Mouse (Mus musculus): ENCODE measurements around the gene Slc2a4.
"Not testable (repeated sequence)": the region's sequence is repeated elsewhere in the genome, so short reads cannot be mapped to it uniquely, and the experiment has no call there.

The Slc2a4 gene

DNA sequence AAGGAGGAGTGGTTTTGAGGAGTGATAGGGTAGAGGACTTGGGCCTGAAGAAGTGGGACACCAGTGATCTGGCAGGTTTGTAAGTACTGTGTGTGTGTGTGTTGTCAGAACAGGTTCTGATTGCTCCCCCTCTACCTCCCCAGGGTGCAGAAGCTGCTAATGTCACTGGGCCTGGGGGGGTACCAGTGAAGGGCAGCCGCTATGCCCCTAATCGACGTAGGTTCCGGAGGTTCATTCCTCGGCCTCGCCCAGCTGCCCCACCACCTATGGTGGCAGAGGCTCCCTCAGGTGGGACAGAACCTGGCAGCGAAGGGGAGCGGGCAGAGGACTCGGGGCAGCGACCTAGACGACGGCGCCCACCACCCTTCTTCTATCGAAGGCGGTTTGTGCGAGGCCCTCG lies 8.3 kb downstream of the Slc2a4 start:
- DNase-seq (ENCODE audit: low read depth), result no peak

DNA sequence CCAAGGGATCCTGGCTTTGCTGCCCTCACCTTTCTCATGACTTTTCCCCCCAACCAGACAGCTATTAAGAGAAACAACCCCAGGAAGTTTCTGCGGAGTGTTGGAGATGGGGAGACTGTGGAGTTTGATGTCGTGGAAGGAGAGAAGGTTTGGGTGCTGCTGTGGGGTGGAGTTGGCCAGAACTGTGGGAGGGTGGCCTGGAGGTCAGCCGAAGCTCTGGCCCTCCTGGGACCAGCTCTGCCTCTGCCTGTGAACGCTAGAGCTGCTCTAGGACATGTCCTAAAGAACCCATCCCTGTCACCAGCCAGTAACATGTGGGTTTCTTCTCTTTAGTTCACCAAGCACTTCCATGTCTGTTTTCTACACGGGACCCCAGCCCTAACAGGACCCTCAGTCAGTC lies 8.8 kb downstream of the Slc2a4 start:
- no peak for DNase-seq (ENCODE audit: low read depth)

GRCm38 (mm10) chr11:69938401-69938979 lies 9.5 kb downstream of the Slc2a4 start:
- DNase-seq (ENCODE audit: low read depth), result no peak

DNA sequence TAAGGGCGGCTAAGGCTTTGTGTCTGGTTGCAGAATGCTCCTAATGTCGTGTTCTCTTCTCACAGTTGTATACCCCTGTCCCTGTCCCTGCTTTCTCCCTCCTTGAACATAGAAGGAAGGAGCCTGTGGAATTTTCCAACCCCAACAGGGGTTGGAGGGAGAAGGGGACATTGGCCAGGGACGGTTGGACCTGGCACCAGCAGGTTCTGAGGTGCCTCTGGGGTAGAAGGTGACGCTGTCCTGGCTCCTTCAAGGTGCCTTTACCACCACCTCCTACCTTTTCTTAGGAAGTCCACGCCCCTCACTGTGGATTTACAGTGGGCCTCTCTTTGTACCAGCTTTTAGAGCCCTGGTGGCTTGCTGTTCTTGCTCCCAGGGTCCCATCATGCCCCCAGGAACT lies 10.2 kb downstream of the Slc2a4 start:
- no peak for DNase-seq (ENCODE audit: low read depth)

DNA sequence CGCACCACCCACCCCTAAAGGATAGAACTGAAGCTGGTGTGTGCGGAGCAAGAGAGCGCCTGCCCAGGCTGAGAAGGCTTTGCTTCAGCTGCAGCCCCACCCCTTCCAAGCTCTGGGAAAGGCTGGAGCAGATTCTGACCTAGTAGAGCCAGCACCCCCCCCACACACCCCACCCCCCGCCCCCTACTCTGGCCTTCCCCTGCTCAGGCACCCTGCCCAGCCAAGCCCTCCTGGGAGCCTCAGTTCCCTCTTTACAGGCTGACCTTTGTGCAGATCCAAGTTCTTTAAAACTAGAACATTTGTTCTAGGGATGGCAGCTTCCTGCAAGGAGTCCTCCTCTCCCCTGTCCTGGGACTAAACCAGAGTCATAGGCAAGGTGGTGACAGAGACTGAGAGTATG lies 10.6 kb downstream of the Slc2a4 start:
- DNase-seq (ENCODE audit: low read depth), result peak; percentile 42

DNA sequence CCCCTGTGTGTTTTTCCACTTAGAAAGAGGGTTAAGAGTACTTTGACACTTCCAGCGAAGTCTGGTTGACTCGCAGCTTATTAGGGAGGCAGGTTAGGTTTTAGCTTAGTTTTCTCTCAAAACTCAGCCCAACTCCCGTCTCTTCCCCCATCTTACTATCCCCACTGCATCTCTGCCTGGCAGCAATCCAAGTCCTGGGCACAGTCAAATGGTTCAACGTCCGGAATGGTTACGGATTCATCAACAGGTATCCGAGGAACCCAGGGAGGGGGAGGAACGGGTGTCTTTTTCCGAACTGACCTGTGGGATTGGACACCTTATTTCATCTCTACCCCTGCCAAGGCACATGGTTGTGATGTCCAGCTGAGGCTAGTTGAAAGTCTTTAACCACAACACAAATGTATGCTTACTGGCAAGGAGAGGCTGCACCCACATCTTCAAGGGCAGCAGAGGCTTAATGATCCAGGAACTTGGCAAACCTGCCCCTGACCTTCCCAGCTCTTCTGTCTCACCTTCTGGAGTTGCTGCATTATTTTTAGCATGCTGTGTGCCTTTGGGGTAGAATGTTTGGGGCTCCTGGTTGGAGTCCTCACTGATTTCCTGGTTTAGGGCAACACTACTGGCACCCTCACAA lies 11.2 kb downstream of the Slc2a4 start:
- no peak for DNase-seq (ENCODE audit: low read depth)

DNA sequence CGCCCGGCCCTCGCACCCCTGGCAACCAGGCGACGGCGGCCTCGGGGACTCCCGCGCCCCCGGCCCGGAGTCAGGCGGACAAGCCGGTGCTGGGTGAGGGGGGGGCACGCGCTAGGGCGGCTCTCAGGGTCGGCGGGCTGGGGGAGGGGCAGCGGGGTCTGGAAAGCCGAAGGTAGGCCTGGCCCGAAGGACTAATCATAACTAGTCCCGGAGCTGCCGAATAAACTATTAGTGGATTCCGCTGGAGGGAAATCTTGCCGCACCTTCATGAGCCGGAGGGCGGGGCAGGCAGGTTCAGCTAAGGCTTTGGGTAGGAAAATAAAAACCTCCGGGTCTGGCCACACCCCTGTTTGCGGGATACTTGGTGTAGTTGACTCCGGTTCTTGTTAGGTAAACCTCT lies 11.8 kb downstream of the Slc2a4 start:
- DNase-seq (ENCODE audit: low read depth), result no peak

GRCm38 (mm10) chr11:69935137-69935879 lies 12.7 kb downstream of the Slc2a4 start, which contains the start of gene Ybx2:
TSS of gene Ybx2 (plus strand) at chr11:69935796.
- no peak for DNase-seq (ENCODE audit: low read depth)

DNA sequence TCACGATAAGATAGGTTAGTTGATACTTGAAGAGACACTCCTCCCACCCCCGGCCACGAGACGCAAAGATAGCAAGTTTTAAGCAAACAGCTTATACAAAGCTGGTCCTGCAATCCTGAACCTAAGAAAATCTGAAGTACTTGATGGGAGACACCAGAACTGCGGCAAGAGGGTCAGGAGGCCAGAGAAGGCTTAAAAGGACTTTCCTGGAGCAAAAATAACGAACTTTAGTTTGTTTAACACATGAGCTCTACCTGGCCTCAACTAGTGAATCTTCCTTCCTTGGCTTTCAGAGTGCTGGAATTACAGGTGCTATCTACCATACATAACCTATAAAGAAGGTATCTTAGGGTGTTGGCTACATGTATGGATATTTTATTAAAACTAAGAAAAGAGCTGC lies 13.3 kb downstream of the Slc2a4 start:
- no peak for DNase-seq (ENCODE audit: low read depth)

DNA sequence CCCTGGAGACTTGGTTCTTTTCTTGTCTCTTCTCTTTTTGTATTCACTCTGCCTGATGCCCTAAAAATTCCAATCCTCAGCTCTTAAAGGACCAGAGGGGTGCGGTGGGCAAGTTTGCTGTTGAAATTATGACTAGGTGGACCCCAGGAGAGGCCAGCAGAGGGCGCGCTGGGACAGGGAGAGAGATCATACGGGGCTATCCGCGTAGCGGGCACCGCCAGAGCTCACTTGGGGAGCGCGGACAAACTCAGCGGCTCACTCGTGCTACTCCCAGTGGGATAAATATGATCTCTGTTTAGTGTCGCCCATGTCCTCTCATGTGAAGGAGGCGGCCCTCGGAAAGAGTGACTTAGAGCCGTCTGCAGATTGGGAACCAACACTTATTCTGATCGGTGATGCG lies 13.8 kb downstream of the Slc2a4 start:
- DNase-seq (ENCODE audit: low read depth), result peak; percentile 95

GRCm38 (mm10) chr11:69933066-69933465 lies 14.9 kb downstream of the Slc2a4 start:
- DNase-seq (ENCODE audit: low read depth), result no peak

DNA sequence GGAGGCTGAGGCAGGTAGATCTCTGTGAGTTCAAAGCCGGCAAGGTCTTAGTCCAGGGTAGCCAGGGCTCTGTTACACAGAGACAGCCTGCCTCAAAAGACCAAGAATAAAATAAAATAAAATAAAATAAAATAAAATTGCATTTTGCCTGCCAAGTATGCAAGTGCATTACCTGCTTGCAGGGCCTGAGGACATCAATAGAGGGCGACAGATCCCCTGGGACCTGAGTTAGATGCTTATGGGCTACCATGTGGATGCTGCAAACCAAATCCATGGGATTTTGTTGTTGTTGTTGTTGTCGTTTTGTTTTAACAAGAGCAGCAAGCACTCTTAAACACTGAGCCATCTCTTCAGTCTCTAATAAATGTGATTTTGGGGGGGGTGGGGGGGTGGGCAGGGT lies 15.7 kb downstream of the Slc2a4 start:
- no peak for DNase-seq (ENCODE audit: low read depth)

GRCm38 (mm10) chr11:69931769-69932168 lies 16.2 kb downstream of the Slc2a4 start:
- DNase-seq (ENCODE audit: low read depth), result no peak

DNA sequence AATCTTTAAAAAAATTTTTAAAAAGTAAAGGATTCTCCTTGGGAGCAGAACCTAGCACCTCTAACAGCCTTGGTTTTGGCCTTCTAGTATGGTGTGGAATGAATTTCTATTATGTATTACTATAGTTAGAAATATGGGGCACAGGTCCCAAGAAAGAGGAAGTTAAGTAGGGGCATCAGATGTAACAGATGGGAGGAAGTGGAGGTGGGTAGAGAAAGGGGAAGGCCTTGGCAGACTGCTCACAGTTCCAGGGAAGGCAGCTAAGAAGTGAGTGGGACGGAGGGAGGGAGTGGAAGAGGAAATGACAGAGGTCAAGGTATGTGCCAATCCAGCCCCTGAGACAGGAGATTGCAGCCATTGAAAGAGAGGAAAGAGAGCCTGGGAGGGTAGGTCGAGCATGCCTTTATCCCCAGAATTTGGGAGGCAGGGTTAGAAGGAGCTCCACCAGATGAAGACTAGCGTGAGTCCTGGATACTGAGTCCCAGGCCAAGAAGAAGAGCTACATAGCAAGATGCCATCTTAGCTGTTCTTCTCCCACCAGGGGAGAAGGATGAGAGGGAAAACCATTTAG lies 16.9 kb downstream of the Slc2a4 start:
- no peak for DNase-seq (ENCODE audit: low read depth)

DNA sequence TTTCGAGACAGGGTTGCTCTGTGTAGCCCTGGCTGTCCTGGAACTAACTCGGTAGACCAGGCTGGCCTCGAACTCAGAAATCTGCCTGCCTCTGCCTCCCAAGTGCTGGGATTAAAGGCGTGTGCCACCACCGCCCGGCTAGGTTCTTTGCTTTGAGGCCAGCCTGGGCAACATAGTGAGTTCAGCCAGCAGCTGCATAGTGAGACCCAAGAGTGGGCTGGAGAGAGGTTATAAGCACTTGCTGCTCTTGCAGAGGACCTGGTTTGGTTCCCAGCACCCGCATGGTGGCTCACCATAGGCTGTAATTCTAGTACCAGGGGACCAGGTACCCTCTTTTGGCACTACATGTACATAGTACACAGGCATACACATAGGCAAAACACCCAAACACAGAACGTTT lies 17.8 kb downstream of the Slc2a4 start:
- not testable (repeated sequence) for DNase-seq (ENCODE audit: low read depth)

GRCm38 (mm10) chr11:69929712-69930111 lies 18.3 kb downstream of the Slc2a4 start:
- DNase-seq (ENCODE audit: low read depth), result no peak

DNA sequence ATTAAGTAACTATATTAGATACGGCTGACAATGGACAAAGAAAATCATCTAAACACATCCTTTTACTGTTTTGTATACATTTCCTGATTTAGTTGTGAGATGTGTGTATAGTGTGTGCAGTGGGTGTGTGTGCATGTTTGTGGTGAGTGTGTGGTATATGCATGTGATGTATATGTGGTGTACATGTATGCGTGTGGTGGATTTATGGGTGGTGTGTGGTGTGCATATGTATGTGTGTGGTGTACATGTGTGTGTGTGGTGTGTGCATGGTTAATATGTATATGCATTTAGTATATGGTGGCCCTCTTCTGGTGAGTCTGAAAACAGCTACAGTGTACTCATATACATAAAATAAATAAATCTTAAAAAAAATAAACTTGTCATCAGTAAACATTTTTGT lies 20.5 kb downstream of the Slc2a4 start:
- DNase-seq (ENCODE audit: low read depth), result no peak

DNA sequence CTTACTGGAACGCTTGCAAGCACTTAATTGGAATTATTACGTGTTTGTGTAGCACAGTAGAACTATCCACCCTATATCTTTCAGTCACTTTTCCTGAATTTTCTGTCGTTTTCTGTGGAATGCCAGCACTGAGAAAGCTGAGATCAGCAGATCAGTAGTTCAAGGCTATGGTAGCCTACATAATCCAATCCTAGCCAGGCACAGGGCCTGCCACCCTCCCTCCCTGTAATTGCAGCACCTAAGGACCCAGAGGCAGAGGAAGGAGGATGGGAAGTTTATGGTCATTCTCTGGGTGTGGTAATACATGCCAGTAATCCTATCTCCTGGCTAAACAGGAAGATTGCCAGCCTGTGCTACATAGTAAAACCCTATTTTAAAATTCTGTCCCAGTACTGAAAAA lies 25.2 kb downstream of the Slc2a4 start:
- peak; percentile 18 for DNase-seq (ENCODE audit: low read depth)

GRCm38 (mm10) chr11:69922012-69922756 lies 25.8 kb downstream of the Slc2a4 start:
- peak; percentile 44 for DNase-seq (ENCODE audit: low read depth)

GRCm38 (mm10) chr11:69921114-69922011 lies 26.6 kb downstream of the Slc2a4 start, which contains the start of gene Eif5a:
TSS of gene Eif5a (minus strand) at chr11:69921958.
- peak; percentile 100 for DNase-seq (ENCODE audit: low read depth)
